Mouse (Mus musculus) CH12F3 (cell line): Measurements from ENCODE around the gene Pcnx4.

Experiments
- in situ Hi-C: fragments of 300-500 bp; cut with MboI; formaldehyde crosslinking; loops from 2 replicates; pipeline ENCODE4 v1.14.3; 2020; ENCODE audit warnings: low sequenced_read_pairs

Pcnx4 gene

GRCm38 (mm10) chr12:72536021-72536597 is at the start of gene Pcnx4:
Pcnx4 (plus strand) TSS chr12:72536383.
- in situ Hi-C loops = no loop called here

GRCm38 (mm10) chr12:72487498-72487897 is 48.7 kb upstream of the Pcnx4 start:
- in situ Hi-C loops = no loop called here

GRCm38 (mm10) chr12:72489995-72490394 is 46.2 kb upstream of the Pcnx4 start:
- in situ Hi-C loops = no loop called here

GRCm38 (mm10) chr12:72491063-72491719 is 45.0 kb upstream of the Pcnx4 start:
- in situ Hi-C loops = no loop called here

GRCm38 (mm10) chr12:72496866-72497600 is 39.1 kb upstream of the Pcnx4 start:
- in situ Hi-C loops = no loop called here

GRCm38 (mm10) chr12:72509606-72510005 is 26.6 kb upstream of the Pcnx4 start:
- in situ Hi-C loops = no loop called here

- in situ Hi-C loops = no loop called here
Observed at GRCm38 (mm10) chr12:72515446-72515845, 20.7 kb upstream of the Pcnx4 start.

GRCm38 (mm10) chr12:72518114-72518728 is 18.0 kb upstream of the Pcnx4 start:
- in situ Hi-C loops = no loop called here

GRCm38 (mm10) chr12:72519352-72519751 is 16.8 kb upstream of the Pcnx4 start:
- in situ Hi-C loops = no loop called here

- in situ Hi-C loops = no loop called here
Observed at GRCm38 (mm10) chr12:72519855-72520254, 16.3 kb upstream of the Pcnx4 start.

- in situ Hi-C loops = no loop called here
Observed at GRCm38 (mm10) chr12:72520645-72521044, 15.5 kb upstream of the Pcnx4 start.

- in situ Hi-C loops = no loop called here
Observed at GRCm38 (mm10) chr12:72525588-72525987, 10.6 kb upstream of the Pcnx4 start.

- in situ Hi-C loops = no loop called here
Observed at GRCm38 (mm10) chr12:72532303-72532702, 3.9 kb upstream of the Pcnx4 start.

GRCm38 (mm10) chr12:72533986-72534385 is 2.2 kb upstream of the Pcnx4 start:
- in situ Hi-C loops = no loop called here

GRCm38 (mm10) chr12:72535599-72535998 is 584 bp upstream of the Pcnx4 start:
- in situ Hi-C loops = no loop called here

GRCm38 (mm10) chr12:72538571-72538970 is 2.4 kb downstream of the Pcnx4 start:
- in situ Hi-C loops = no loop called here

- in situ Hi-C loops = no loop called here
Observed at GRCm38 (mm10) chr12:72554347-72554746, 18.2 kb downstream of the Pcnx4 start.

GRCm38 (mm10) chr12:72564281-72564795 is 28.2 kb downstream of the Pcnx4 start:
- in situ Hi-C loops = no loop called here

- in situ Hi-C loops = no loop called here
Observed at GRCm38 (mm10) chr12:72582021-72582420, 45.8 kb downstream of the Pcnx4 start.

- in situ Hi-C loops = no loop called here
Observed at GRCm38 (mm10) chr12:72583099-72583498, 46.9 kb downstream of the Pcnx4 start.

- in situ Hi-C loops = no loop called here
Observed at GRCm38 (mm10) chr12:72585339-72585738, 49.2 kb downstream of the Pcnx4 start.
